Mouse (Mus musculus) kidney, postnatal 0 days (tissue): ENCODE measurements around the gene Micu1. TPM values are rescaled to one million over a fixed set of nuclear protein-coding genes. Genes with fewer than 3 reads are reported as not detected.

Source experiments
- ATAC-seq: fragments of 200-750 bp; cut with Nextera tagmentation; replicated peaks from 2 replicates; pipeline ENCODE4 v1.8.0; 2017; ENCODE audit warnings: low read depth, moderate number of reproducible peaks, moderate TSS enrichment, moderate library complexity; ENCODE audit not compliant: low FRiP score
- DNase-seq: peaks from one replicate; pipeline ENCODE4 v3.0.0-alpha.2; 2016; ENCODE audit warnings: low spot score
- H3K27ac ChIP-seq: fragments of 300-500 bp; sonication (generic); 2 replicates; pipeline ENCODE4 v1.5.1; 2014; ENCODE audit warnings: mild to moderate bottlenecking
- H3K27me3 ChIP-seq: fragments of 300-500 bp; sonication (generic); 2 replicates; pipeline ENCODE4 v1.6.1; 2014; ENCODE audit warnings: low read length, mixed read lengths; ENCODE audit not compliant: insufficient read depth
- H3K36me3 ChIP-seq: fragments of 300-500 bp; sonication (generic); 2 replicates; pipeline ENCODE4 v1.6.1; 2014; ENCODE audit warnings: low read length, mixed read lengths; ENCODE audit not compliant: insufficient read depth
- H3K4me1 ChIP-seq: fragments of 300-500 bp; sonication (generic); replicated peaks from 2 replicates; pipeline ENCODE4 v1.6.1; 2014; ENCODE audit warnings: antibody characterized with exemption, low read length, mixed read lengths; ENCODE audit not compliant: insufficient read depth
- H3K4me2 ChIP-seq: fragments of 300-500 bp; sonication (generic); 2 replicates; pipeline ENCODE4 v1.6.1; 2014; ENCODE audit warnings: mild to moderate bottlenecking, low read length, moderate library complexity, mixed read lengths
- H3K4me3 ChIP-seq: fragments of 300-500 bp; sonication (generic); replicated peaks from 2 replicates; pipeline ENCODE4 v1.5.1; 2014; ENCODE audit warnings: low read depth, low read length
- H3K9ac ChIP-seq: fragments of 300-500 bp; sonication (generic); 2 replicates; pipeline ENCODE4 v1.6.1; 2014; ENCODE audit warnings: low read depth, low read length
- H3K9me3 ChIP-seq: fragments of 300-500 bp; sonication (generic); replicated peaks from 2 replicates; pipeline ENCODE4 v1.6.1; 2016; ENCODE audit warnings: low read length, inconsistent platforms, mixed read lengths
- CTCF ChIP-seq: IDR thresholded peaks from 2 replicates; pipeline ENCODE4 v1.5.1; 2016; ENCODE audit warnings: antibody characterized with exemption, low read depth, mild to moderate bottlenecking, moderate library complexity
- WGBS: fragments of 180-500 bp; shearing (Covaris S2); extraction: QIAGEN DNeasy Blood & Tissue Kit; methylation state at CpG from one replicate; pipeline ENCODE4 v1.1.7; 2014; 5-methylcytosine and 5-hydroxymethylcytosine counted together
- polyA plus RNA-seq: library from polyadenylated mRNA; unstranded; fragments of >200 nt; fragmentation: Nextera tagmentation; extraction: Ambion mirVana; gene quantifications from 2 replicates; pipeline ENCODE4 v1.2.1, GENCODE M21; 2015

The Micu1 gene
- polyA plus RNA-seq, 1 experiment from 2014 or later, result 60.9 TPM

GRCm38 (mm10) chr10:59793454-59793853 is 91.2 kb downstream of the Micu1 start:
- H3K27me3 ChIP-seq, result no peaks in the 10 kb centered on the region
- H3K4me2 ChIP-seq, result no peak overlapping the region
- no peaks in the 10 kb centered on the region for H3K9me3 ChIP-seq
- H3K36me3 ChIP-seq, result 0 out of 2 replicates have a peak, but pooled peaks cover 7% of the 10 kb centered on the region
- ATAC-seq (no peak), DNase-seq (no peak)
- no peak overlapping the region for H3K27ac ChIP-seq
- no peaks in the 10 kb centered on the region for H3K4me1 ChIP-seq
- no peak for TF ChIP-seq CTCF
- no peak overlapping the region for H3K9ac ChIP-seq
- no peak overlapping the region for H3K4me3 ChIP-seq
- 82% methylated on average over 3 of the region's 3 CpGs for WGBS

GRCm38 (mm10) chr10:59795085-59795484 is 92.8 kb downstream of the Micu1 start:
- peaks cover 9% of the 10 kb centered on the region for H3K4me1 ChIP-seq
- no peaks in the 10 kb centered on the region for H3K9me3 ChIP-seq
- H3K9ac ChIP-seq, result no peak overlapping the region
- WGBS, result 92% methylated on average over 7 of the region's 7 CpGs
- no peak overlapping the region for H3K4me3 ChIP-seq
- DNase-seq (no peak), ATAC-seq (no peak)
- no peak for TF ChIP-seq CTCF
- H3K27ac ChIP-seq, result no peak overlapping the region
- H3K36me3 ChIP-seq, result no peaks in the 10 kb centered on the region
- no peaks in the 10 kb centered on the region for H3K27me3 ChIP-seq
- no peak overlapping the region for H3K4me2 ChIP-seq

- DNase-seq, result no peak
- Histone ChIP-seq H3K36me3 (no peaks in the 10 kb centered on the region), H3K4me2 (no peak overlapping the region), H3K27ac (no peak overlapping the region), H3K9me3 (no peaks in the 10 kb centered on the region), H3K4me1 (peaks cover 9% of the 10 kb centered on the region), H3K27me3 (no peaks in the 10 kb centered on the region), H3K9ac (no peak overlapping the region), H3K4me3 (no peak overlapping the region)
- 70% methylated on average over 4 of the region's 4 CpGs for WGBS
- TF ChIP-seq CTCF, result no peak
- no peak for ATAC-seq
Measured at GRCm38 (mm10) chr10:59795902-59796301, 93.6 kb downstream of the Micu1 start.

GRCm38 (mm10) chr10:59798371-59798770 is 96.1 kb downstream of the Micu1 start:
- no peak overlapping the region for H3K4me3 ChIP-seq
- WGBS, result 42% methylated on average over 3 of the region's 3 CpGs
- no peak overlapping the region for H3K9ac ChIP-seq
- ATAC-seq (no peak), DNase-seq (no peak)
- H3K4me1 ChIP-seq, result peaks cover 9% of the 10 kb centered on the region
- H3K27me3 ChIP-seq, result no peaks in the 10 kb centered on the region
- no peaks in the 10 kb centered on the region for H3K36me3 ChIP-seq
- H3K9me3 ChIP-seq, result no peaks in the 10 kb centered on the region
- no peak for TF ChIP-seq CTCF
- no peak overlapping the region for H3K4me2 ChIP-seq
- H3K27ac ChIP-seq, result no peak overlapping the region

- ATAC-seq, result no peak
- Histone ChIP-seq H3K4me2 (no peak overlapping the region), H3K27me3 (no peaks in the 10 kb centered on the region), H3K9ac (no peak overlapping the region), H3K4me1 (peaks cover 9% of the 10 kb centered on the region), H3K36me3 (no peaks in the 10 kb centered on the region), H3K9me3 (no peaks in the 10 kb centered on the region), H3K27ac (no peak overlapping the region), H3K4me3 (no peak overlapping the region)
- TF ChIP-seq CTCF, result no peak
- no peak for DNase-seq
- WGBS, result 50% methylated on average over 13 of the region's 13 CpGs
Measured at GRCm38 (mm10) chr10:59799303-59800044, 97.2 kb downstream of the Micu1 start.

- Histone ChIP-seq H3K27ac (no peak overlapping the region), H3K4me1 (peaks cover 9% of the 10 kb centered on the region), H3K4me3 (no peak overlapping the region), H3K36me3 (no peaks in the 10 kb centered on the region), H3K27me3 (no peaks in the 10 kb centered on the region), H3K9ac (no peak overlapping the region), H3K4me2 (no peak overlapping the region), H3K9me3 (no peaks in the 10 kb centered on the region)
- TF ChIP-seq CTCF, result no peak
- DNase-seq (peak; percentile 42), ATAC-seq (no peak)
- 16% methylated on average over 10 of the region's 10 CpGs for WGBS
Measured at GRCm38 (mm10) chr10:59800159-59800558, 97.9 kb downstream of the Micu1 start.
